Mouse (Mus musculus) lung, adult 2 months (tissue): ENCODE results near the gene Ros1. TPM values are rescaled to one million over a fixed set of nuclear protein-coding genes. Genes with fewer than 3 reads are reported as not detected.
A peak's percentile ranks its signal among the peaks of the same experiment; 100 is the strongest.

Experiments
- DNase-seq: peaks from one replicate; pipeline ENCODE4 v3.0.0; 2022
- H3K4me1 ChIP-seq: fragments of 200-500 bp; 2 replicates; pipeline ENCODE4 v1.6.1; 2011; ENCODE audit warnings: low read length; ENCODE audit not compliant: control insufficient read depth, insufficient read depth
- H3K4me3 ChIP-seq: fragments of 200-500 bp; replicated peaks from 2 replicates; pipeline ENCODE3; 2011; ENCODE audit warnings: low read depth, mild to moderate bottlenecking, control low read depth, low read length; ENCODE audit errors: extremely low read depth
- CTCF ChIP-seq: fragments of 200-500 bp; IDR thresholded peaks from 2 replicates; pipeline ENCODE4 v1.5.1; 2011; ENCODE audit warnings: mild to moderate bottlenecking, low read length, control low read depth; ENCODE audit not compliant: insufficient read depth
- POLR2A ChIP-seq: fragments of 200-500 bp; IDR thresholded peaks from 2 replicates; pipeline ENCODE4 v1.6.1; 2011; ENCODE audit warnings: low read depth, mild to moderate bottlenecking, control low read depth, low read length, borderline replicate concordance; ENCODE audit errors: extremely low read depth
- WGBS: fragments of 180-500 bp; shearing (Covaris S2); methylation state at CpG from one replicate; pipeline ENCODE4 v1.1.7; 2018; 5-methylcytosine and 5-hydroxymethylcytosine counted together
- polyA plus RNA-seq: library from polyadenylated mRNA; depleted of rRNA; stranded (reverse); fragments of >200 nt; gene quantifications from 2 replicates; pipeline ENCODE4 v1.2.3, GENCODE M21; 2012; rRNA removed

Ros1 gene
- 0.11 and 0.38 TPM in 2 replicates for polyA plus RNA-seq

DNA sequence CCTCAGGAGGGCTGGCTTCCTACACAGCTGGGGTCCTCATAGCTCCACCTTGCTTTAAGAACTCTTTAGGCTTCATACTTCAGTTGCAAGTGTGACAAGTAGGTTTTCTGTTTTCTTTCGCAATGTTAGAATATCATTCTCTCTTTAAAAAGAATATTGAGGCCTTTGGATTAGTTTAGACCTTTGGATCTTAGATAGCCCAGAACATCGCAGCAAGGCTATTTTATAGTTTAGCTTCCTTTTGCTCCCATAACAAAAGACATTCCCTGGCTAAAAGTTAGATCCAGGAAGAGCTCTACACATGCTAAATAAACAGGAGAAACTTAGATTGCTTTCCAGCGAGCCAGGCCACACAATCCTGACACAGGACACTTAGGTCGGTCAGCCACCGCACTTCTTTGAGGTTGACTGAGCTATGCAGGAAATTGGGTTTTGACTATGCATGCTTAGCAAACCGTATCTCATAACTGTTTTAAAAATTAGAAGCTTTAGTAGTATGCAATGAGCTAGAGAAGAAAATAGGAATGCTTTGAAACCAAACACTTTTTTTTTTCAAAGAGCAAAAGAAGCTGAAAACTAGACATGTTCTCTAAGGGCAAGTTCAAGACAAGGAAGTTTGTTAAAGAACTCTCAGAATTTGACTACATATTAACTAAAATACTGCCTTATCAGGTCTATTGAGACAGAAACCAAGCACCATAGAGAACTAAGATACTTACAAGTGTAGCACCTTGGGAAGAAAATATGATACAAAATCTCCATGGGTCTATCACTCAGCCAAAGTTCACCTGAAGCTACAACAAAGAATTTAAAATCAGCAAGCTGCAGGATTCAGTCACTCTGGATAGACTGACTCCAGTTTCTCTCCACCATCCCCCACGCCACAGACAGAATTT lies at the start of gene Ros1:
Ros1 (minus strand) TSS at position 288 of the 896 bp plus-strand sequence.
- TF ChIP-seq POLR2A: no peak
- no peak for TF ChIP-seq CTCF
- WGBS: 47% methylated on average over 7 of the region's 7 CpGs
- no peak for DNase-seq
- H3K4me1 ChIP-seq: no peaks in the 10 kb centered on the region
- no peak within 1 kb of the TSS for H3K4me3 ChIP-seq

- no peak overlapping the region for H3K4me3 ChIP-seq
- no peak for DNase-seq
- WGBS: 35% methylated on average over 7 of the region's 7 CpGs
- no peaks in the 10 kb centered on the region; the same call in 1 of the 2 replicates for H3K4me1 ChIP-seq
- no peak for TF ChIP-seq CTCF
- no peak for TF ChIP-seq POLR2A
Measured at GRCm38 (mm10) chr10:52242680-52243323, 47.8 kb upstream of the Ros1 start.

GRCm38 (mm10) chr10:52242015-52242414 lies 47.0 kb upstream of the Ros1 start:
- no peaks in the 10 kb centered on the region; the same call in 1 of the 2 replicates for H3K4me1 ChIP-seq
- DNase-seq: no peak
- H3K4me3 ChIP-seq: no peak overlapping the region
- no peak for TF ChIP-seq POLR2A
- TF ChIP-seq CTCF: no peak
- WGBS: 86% methylated on average over 5 of the region's 5 CpGs

GRCm38 (mm10) chr10:52235461-52235860 lies 40.4 kb upstream of the Ros1 start:
- Histone ChIP-seq H3K4me1 (no peaks in the 10 kb centered on the region), H3K4me3 (no peak overlapping the region)
- TF ChIP-seq POLR2A (no peak), CTCF (no peak)
- WGBS: 63% methylated on average over 5 of the region's 5 CpGs
- DNase-seq: no peak

DNA sequence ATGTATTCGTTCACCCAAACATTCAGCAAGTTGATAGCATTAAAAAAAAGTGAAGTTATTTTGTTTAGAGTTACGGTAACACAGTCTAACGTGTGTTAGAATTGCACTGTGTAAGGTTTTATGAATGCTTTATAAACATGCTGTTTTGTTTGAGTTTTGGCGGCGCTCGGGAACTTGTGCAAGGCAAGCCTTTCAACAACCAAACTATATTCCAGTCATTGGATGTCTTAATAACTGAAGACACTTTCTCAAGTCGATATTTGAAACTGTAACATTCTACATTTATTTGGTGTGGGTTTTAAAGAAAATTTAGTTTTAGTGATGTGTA lies 39.6 kb upstream of the Ros1 start:
- Histone ChIP-seq H3K4me1 (no peaks in the 10 kb centered on the region), H3K4me3 (peak overlapping the region; percentile 74)
- 5% methylated on average over 7 of the region's 7 CpGs for WGBS
- no peak for DNase-seq
- TF ChIP-seq CTCF: no peak
- no peak for TF ChIP-seq POLR2A

- TF ChIP-seq CTCF: no peak
- no peak for TF ChIP-seq POLR2A
- Histone ChIP-seq H3K4me3 (peak overlapping the region; percentile 74), H3K4me1 (no peaks in the 10 kb centered on the region)
- 1% methylated on average over 40 of the region's 40 CpGs for WGBS
- DNase-seq: no peak
Measured at GRCm38 (mm10) chr10:52233969-52234653, 39.1 kb upstream of the Ros1 start.

DNA sequence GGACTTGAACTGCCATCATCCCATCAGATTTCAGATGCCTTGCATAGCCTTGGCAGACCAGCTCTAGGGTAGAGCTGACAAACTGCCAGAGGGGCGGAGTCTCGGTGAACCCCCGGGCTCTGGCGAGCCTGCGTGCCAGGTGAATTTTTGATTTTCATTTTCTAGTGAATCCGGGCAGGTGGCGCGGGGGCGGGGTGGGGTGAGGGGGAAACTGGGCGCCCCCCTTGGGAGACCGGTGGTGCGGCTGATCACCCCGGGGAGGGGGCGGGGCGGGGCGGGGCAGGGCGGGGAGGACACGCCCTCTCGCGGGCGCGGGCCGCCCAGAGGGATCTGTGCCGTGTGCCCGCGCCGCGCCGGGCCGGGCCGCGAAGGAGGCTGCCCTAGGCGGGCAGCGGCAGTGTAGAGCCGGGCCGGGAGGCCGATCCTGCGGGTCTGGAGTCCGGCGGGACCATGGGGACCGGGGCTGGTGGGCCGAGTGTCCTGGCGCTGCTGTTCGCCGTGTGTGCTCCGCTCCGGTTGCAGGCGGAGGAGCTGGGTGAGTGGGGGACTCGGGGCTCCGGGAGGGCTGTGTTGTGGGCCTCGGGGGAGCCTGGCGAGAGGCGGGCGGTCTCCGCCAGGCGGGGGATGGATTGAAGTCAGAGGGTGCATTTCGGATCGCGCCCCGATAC lies 38.4 kb upstream of the Ros1 start, which contains the start of gene Dcbld1:
Dcbld1 (plus strand) TSS at position 319 of the 668 bp plus-strand sequence.
- 2% methylated on average over 50 of the region's 60 CpGs for WGBS
- H3K4me1 ChIP-seq: no peaks in the 10 kb centered on the region
- DNase-seq: peak; percentile 70
- TF ChIP-seq CTCF (no peak), POLR2A (0 out of 2 replicates have a peak, but pooled peaks have one; percentile 37)
- H3K4me3 ChIP-seq: peak within 1 kb of the TSS; percentile 74

DNA sequence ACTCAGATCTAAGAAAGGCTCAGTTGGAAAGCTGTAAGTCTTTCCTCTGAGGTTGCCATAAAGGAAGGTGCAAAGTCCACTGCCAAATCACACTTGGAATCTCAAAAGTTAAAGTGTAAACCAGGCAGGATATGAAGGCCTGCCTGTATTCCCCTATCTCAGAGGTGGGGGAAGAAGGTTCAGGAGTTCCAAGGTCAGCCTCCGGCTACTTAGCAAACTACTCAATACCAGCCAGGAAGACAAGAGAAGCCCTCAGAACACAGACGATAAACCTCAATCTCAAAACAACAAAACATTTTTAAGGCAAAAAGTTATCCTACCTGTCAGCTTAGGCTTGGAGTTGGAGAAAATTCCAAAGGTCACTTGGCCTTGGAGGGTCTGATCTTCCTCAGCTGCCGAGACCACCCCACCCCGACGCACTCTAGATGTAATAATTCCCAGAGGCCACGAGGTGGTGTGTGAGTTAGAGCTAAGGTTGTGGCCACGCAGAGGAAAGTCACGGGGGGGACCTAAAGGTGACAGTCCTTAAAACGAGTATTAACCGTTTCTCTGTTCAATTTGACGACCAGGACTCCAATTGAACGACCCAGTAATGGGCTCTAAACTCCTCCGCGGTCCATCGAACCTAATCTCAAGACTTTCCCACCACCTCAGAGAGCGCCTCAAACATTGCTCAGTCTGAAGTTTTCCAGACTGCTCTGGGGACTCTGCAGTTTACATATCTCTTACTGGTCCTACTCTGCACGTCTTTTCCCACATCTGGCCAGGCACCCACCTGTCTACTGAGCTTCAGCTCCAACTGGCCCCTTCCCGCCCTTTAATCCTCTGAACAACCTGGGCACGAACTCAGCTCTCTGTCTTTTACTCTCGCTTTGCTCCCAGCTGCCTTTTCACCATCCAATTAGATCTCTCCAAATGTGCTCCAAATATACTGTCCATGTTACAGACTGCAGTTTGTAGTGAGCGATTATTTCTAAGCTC lies 37.4 kb upstream of the Ros1 start:
- Histone ChIP-seq H3K4me3 (peak overlapping the region; percentile 8), H3K4me1 (no peaks in the 10 kb centered on the region)
- TF ChIP-seq CTCF: peak; percentile 60
- TF ChIP-seq POLR2A: no peak
- peak; percentile 45 for DNase-seq
- 7% methylated on average over 21 of the region's 21 CpGs for WGBS
